Mouse (Mus musculus) stomach, embryonic 14.5 days (tissue): Measurements from ENCODE around the gene Mdk. TPM values are rescaled to one million over a fixed set of nuclear protein-coding genes. Genes with fewer than 3 reads are reported as not detected.

Experiments used
- ATAC-seq: fragments of 200-750 bp; cut with Nextera tagmentation; 2 replicates; pipeline ENCODE4 v1.8.0; 2017; ENCODE audit warnings: low read depth, moderate TSS enrichment; ENCODE audit not compliant: insufficient number of reproducible peaks, insufficient read depth, low FRiP score
- H3K27ac ChIP-seq: fragments of 300-500 bp; sonication (generic); 2 replicates; pipeline ENCODE4 v1.5.1; 2014; ENCODE audit warnings: mild to moderate bottlenecking, low read length, moderate library complexity, mixed read lengths
- H3K27me3 ChIP-seq: fragments of 300-500 bp; sonication (generic); 2 replicates; pipeline ENCODE4 v1.6.1; 2014; ENCODE audit warnings: low read length, control low read depth, mixed read lengths; ENCODE audit not compliant: control insufficient read depth, insufficient read depth
- H3K36me3 ChIP-seq: fragments of 300-500 bp; sonication (generic); 2 replicates; pipeline ENCODE4 v1.6.1; 2014; ENCODE audit warnings: mild to moderate bottlenecking, control low read depth, low read length, moderate library complexity, mixed read lengths; ENCODE audit not compliant: control insufficient read depth, insufficient read depth
- H3K4me1 ChIP-seq: fragments of 300-500 bp; sonication (generic); 2 replicates; pipeline ENCODE4 v1.6.1; 2014; ENCODE audit warnings: low read length, control low read depth, mixed read lengths; ENCODE audit not compliant: control insufficient read depth, insufficient read depth
- H3K4me2 ChIP-seq: fragments of 300-500 bp; sonication (generic); replicated peaks from 2 replicates; pipeline ENCODE4 v1.6.1; 2014; ENCODE audit warnings: low read depth, low read length, control low read depth
- H3K4me3 ChIP-seq: fragments of 300-500 bp; sonication (generic); 2 replicates; pipeline ENCODE4 v1.5.1; 2014; ENCODE audit warnings: low read depth, low read length, control low read depth
- H3K9ac ChIP-seq: fragments of 300-500 bp; sonication (generic); replicated peaks from 2 replicates; pipeline ENCODE4 v1.6.1; 2014; ENCODE audit warnings: low read depth, mild to moderate bottlenecking, control low read depth, low read length, moderate library complexity, mixed read lengths
- H3K9me3 ChIP-seq: fragments of 300-500 bp; sonication (generic); 2 replicates; pipeline ENCODE4 v1.6.1; 2016; ENCODE audit warnings: low read depth, low read length, control low read depth; ENCODE audit not compliant: control insufficient read depth
- WGBS: fragments of 180-500 bp; shearing (Covaris S2); extraction: QIAGEN DNeasy Blood & Tissue Kit; methylation state at CpG from one replicate; pipeline ENCODE4 v1.1.7; 2014; 5-methylcytosine and 5-hydroxymethylcytosine counted together
- polyA plus RNA-seq: library from polyadenylated mRNA; unstranded; fragments of >200 nt; fragmentation: Nextera tagmentation; extraction: Ambion mirVana; gene quantifications from 2 replicates; pipeline ENCODE4 v1.2.1, GENCODE M21; 2014

The Mdk gene
- polyA plus RNA-seq, 1 experiment from 2014 or later: 1,256 TPM

GRCm38 (mm10) chr2:91961901-91962761, 30.0 kb upstream of the Mdk start:
- H3K4me3 ChIP-seq: peak overlapping the region; percentile 94
- H3K36me3 ChIP-seq: no peaks in the 10 kb centered on the region
- peak overlapping the region; percentile 81 for H3K9ac ChIP-seq
- no peaks in the 10 kb centered on the region for H3K27me3 ChIP-seq
- no peaks in the 10 kb centered on the region for H3K9me3 ChIP-seq
- 59% methylated on average over 4 of the region's 4 CpGs for WGBS
- ATAC-seq: no peak
- peak overlapping the region; percentile 97 for H3K4me2 ChIP-seq
- H3K27ac ChIP-seq: peak overlapping the region; percentile 79; the same call in 1 of the 2 replicates
- H3K4me1 ChIP-seq: peaks cover 44% of the 10 kb centered on the region

- no peaks in the 10 kb centered on the region for H3K9me3 ChIP-seq
- no peak overlapping the region for H3K27ac ChIP-seq
- no peak overlapping the region for H3K9ac ChIP-seq
- H3K36me3 ChIP-seq: no peaks in the 10 kb centered on the region
- ATAC-seq: no peak
- no peak overlapping the region for H3K4me3 ChIP-seq
- 95% methylated on average over 5 of the region's 5 CpGs for WGBS
- H3K27me3 ChIP-seq: no peaks in the 10 kb centered on the region
- peaks cover 53% of the 10 kb centered on the region for H3K4me1 ChIP-seq
- no peak overlapping the region for H3K4me2 ChIP-seq
Observed at GRCm38 (mm10) chr2:91960459-91960858, 28.4 kb upstream of the Mdk start.

- H3K27ac ChIP-seq: no peak overlapping the region
- no peak overlapping the region for H3K9ac ChIP-seq
- 75% methylated on average over 11 of the region's 11 CpGs for WGBS
Observed at GRCm38 (mm10) chr2:91959544-91960410, 27.7 kb upstream of the Mdk start.

GRCm38 (mm10) chr2:91958701-91959457, 26.8 kb upstream of the Mdk start:
- 44% methylated on average over 10 of the region's 10 CpGs for WGBS
- Histone ChIP-seq H3K9ac (no peak overlapping the region), H3K4me1 (peaks cover 52% of the 10 kb centered on the region), H3K4me3 (no peak overlapping the region), H3K4me2 (no peak overlapping the region), H3K27ac (no peak overlapping the region), H3K27me3 (no peaks in the 10 kb centered on the region), H3K36me3 (no peaks in the 10 kb centered on the region), H3K9me3 (no peaks in the 10 kb centered on the region)
- no peak for ATAC-seq

More at GRCm38 (mm10) chr2:91959544-91960410, 27.7 kb upstream of the Mdk start:
- ATAC-seq: no peak
- Histone ChIP-seq H3K4me3 (no peak overlapping the region), H3K9me3 (no peaks in the 10 kb centered on the region), H3K27me3 (no peaks in the 10 kb centered on the region), H3K4me2 (no peak overlapping the region), H3K36me3 (no peaks in the 10 kb centered on the region), H3K4me1 (peaks cover 48% of the 10 kb centered on the region)

GRCm38 (mm10) chr2:91958049-91958448, 26.0 kb upstream of the Mdk start:
- Histone ChIP-seq H3K36me3 (no peaks in the 10 kb centered on the region), H3K9ac (no peak overlapping the region), H3K4me3 (no peak overlapping the region), H3K4me1 (peaks cover 58% of the 10 kb centered on the region), H3K27me3 (no peaks in the 10 kb centered on the region), H3K27ac (no peak overlapping the region), H3K4me2 (no peak overlapping the region), H3K9me3 (no peaks in the 10 kb centered on the region)
- 79% methylated on average over 8 of the region's 8 CpGs for WGBS
- ATAC-seq: no peak

- no peaks in the 10 kb centered on the region for H3K9me3 ChIP-seq
- peak overlapping the region; percentile 21; the same call in 1 of the 2 replicates for H3K27ac ChIP-seq
- H3K4me1 ChIP-seq: peaks cover 50% of the 10 kb centered on the region
- H3K9ac ChIP-seq: no peak overlapping the region
- peak; percentile 59; the same call in 1 of the 2 replicates for ATAC-seq
- H3K4me3 ChIP-seq: no peak overlapping the region
- H3K27me3 ChIP-seq: no peaks in the 10 kb centered on the region
- H3K4me2 ChIP-seq: no peak overlapping the region
- 10% methylated on average over 4 of the region's 4 CpGs for WGBS
- H3K36me3 ChIP-seq: no peaks in the 10 kb centered on the region
Observed at GRCm38 (mm10) chr2:91957096-91957495, 25.0 kb upstream of the Mdk start.

- Histone ChIP-seq H3K4me1 (peaks cover 40% of the 10 kb centered on the region), H3K4me2 (no peak overlapping the region), H3K36me3 (no peaks in the 10 kb centered on the region), H3K9ac (no peak overlapping the region), H3K9me3 (no peaks in the 10 kb centered on the region), H3K27me3 (no peaks in the 10 kb centered on the region), H3K4me3 (no peak overlapping the region), H3K27ac (no peak overlapping the region)
- 82% methylated on average over 6 of the region's 6 CpGs for WGBS
- ATAC-seq: no peak
Observed at GRCm38 (mm10) chr2:91955875-91956274, 23.8 kb upstream of the Mdk start.

GRCm38 (mm10) chr2:91955121-91955591, 23.1 kb upstream of the Mdk start:
- peaks cover 47% of the 10 kb centered on the region for H3K4me1 ChIP-seq
- ATAC-seq: no peak

More at GRCm38 (mm10) chr2:91955121-91955591, 23.1 kb upstream of the Mdk start:
- Histone ChIP-seq H3K9me3 (no peaks in the 10 kb centered on the region), H3K4me3 (no peak overlapping the region), H3K27ac (no peak overlapping the region), H3K27me3 (no peaks in the 10 kb centered on the region), H3K4me2 (no peak overlapping the region), H3K36me3 (no peaks in the 10 kb centered on the region), H3K9ac (no peak overlapping the region)
- 70% methylated on average over 4 of the region's 4 CpGs for WGBS
